Mouse (Mus musculus): ENCODE measurements around the gene C5ar1. TPM values are rescaled to one million over a fixed set of nuclear protein-coding genes. Genes with fewer than 3 reads are reported as not detected.

Gene C5ar1
- polyA plus RNA-seq, 1 experiment from 2014 or later: 0.50 TPM

DNA sequence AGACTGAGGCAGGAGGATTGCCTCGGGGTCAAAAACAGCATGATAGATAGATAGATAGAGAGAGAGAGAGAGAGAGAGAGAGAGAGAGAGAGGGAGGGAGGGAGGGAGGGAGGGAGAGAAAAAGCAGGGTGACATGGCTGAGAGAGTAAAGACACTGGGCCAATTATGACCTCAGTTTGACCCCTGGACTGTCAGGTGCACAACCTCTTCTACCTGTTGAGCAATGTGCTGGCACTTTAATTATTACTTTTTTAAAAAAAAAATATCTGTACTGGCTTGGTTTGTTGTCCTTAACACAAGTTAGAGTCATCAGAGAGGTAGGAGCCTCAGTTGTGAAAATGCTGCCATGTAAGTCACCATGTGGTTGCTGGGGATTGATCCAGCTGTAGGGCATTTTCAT is 28.5 kb upstream of the C5ar1 start:
- Histone ChIP-seq H3K36me3 (replicated peaks) (peaks cover 20% of the 10 kb centered on the region), H3K4me3 (no peak overlapping the region), H3K9me3 (no peaks in the 10 kb centered on the region), H3K27ac (no peak overlapping the region), H3K4me1 (peaks cover 20% of the 10 kb centered on the region), H3K27me3 (ENCODE audit: poor library complexity, severe bottlenecking) (no peaks in the 10 kb centered on the region)
- no peak for DNase-seq (ENCODE audit: extremely low spot score, low spot score)
- WGBS: 92% methylated on average over 1 of the region's 1 CpGs

DNA sequence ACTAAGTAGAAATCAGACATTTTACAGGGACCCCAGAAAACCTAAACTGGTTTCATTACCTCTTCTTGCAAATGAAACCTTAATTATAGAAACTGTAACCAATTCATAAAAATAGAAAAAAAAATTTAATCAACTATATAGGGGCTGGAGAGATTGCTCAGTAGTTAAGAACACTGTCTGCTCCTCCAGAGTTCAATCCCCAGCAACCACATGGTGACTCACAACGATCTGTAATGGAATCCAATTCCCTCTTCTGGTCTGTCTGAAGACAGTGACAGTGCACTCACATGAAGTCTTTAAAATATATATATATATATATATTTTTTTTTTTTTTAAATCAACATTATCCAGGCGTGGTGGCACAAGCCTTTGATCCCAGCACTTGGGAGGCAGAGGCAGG is 27.7 kb upstream of the C5ar1 start:
- Histone ChIP-seq H3K27ac (peak overlapping the region; percentile 97), H3K27me3 (ENCODE audit: poor library complexity, severe bottlenecking) (no peaks in the 10 kb centered on the region)
- no peak for DNase-seq (ENCODE audit: extremely low spot score, low spot score)

DNA sequence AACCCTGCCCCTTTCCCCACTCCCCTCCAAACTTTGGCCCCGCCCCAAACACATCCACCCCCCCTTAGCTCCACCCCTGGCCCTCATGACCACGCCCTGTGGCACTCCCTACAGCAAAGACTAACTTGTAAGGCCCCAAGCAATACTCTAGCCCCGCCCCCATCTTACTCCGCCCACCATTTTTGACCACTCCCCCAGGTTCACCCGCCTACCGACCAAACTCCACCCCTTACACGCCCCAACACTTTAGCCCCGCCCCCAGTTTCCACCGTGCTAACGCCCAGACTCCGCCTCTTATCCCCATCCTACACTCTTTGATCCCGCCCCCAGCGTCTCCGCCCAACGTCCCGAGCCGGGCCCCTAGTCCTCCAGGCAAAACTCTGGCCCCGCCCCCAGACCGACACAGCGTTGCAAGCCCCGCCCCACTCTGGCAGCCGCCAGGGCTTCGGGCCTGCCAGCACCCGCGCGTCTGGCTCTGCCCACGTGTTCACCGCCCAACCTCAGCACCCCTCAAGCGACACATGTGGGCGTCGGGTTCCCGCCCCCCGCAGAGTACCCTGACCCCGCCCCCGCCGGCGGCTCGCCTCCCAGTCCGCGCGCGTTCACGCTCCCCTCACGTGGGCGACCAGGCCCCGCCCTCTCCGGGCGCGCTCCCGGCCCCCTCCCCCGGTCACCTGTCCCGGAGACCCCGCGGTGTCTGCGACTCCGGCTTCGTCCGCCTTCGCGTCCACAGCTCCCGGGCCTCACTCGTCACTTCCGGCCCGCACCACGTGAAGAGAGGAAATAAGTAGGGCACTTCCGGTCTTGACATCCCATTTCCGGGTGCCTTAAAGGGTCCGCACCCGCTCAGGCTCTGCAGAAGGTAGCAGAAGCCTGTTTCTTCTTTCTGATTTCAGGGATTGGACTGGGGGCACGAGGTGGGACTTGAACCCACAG is 27.0 kb upstream of the C5ar1 start, which contains the start of gene Ccdc9:
Gene Ccdc9, minus strand, starts transcription at position 770 of the 936 bp plus-strand sequence.
- H3K36me3 ChIP-seq (replicated peaks): peaks cover 35% of the 10 kb centered on the region
- H3K27me3 ChIP-seq (ENCODE audit: poor library complexity, severe bottlenecking): no peaks in the 10 kb centered on the region
- H3K4me1 ChIP-seq: peaks cover 20% of the 10 kb centered on the region
- DNase-seq (ENCODE audit: extremely low spot score, low spot score): peak; percentile 99
- WGBS: under 1% methylated on average over 70 of the region's 70 CpGs
- H3K4me3 ChIP-seq: peak within 1 kb of the TSS; percentile 74
- peak within 1 kb of the TSS; percentile 97 for H3K27ac ChIP-seq
- no peaks in the 10 kb centered on the region for H3K9me3 ChIP-seq

More for the DNA sequence above, 27.7 kb upstream of the C5ar1 start:
- Histone ChIP-seq H3K4me1 (peaks cover 20% of the 10 kb centered on the region), H3K9me3 (no peaks in the 10 kb centered on the region), H3K4me3 (peak overlapping the region; percentile 74), H3K36me3 (replicated peaks) (peaks cover 27% of the 10 kb centered on the region)
- WGBS: 93% methylated on average over 2 of the region's 2 CpGs

DNA sequence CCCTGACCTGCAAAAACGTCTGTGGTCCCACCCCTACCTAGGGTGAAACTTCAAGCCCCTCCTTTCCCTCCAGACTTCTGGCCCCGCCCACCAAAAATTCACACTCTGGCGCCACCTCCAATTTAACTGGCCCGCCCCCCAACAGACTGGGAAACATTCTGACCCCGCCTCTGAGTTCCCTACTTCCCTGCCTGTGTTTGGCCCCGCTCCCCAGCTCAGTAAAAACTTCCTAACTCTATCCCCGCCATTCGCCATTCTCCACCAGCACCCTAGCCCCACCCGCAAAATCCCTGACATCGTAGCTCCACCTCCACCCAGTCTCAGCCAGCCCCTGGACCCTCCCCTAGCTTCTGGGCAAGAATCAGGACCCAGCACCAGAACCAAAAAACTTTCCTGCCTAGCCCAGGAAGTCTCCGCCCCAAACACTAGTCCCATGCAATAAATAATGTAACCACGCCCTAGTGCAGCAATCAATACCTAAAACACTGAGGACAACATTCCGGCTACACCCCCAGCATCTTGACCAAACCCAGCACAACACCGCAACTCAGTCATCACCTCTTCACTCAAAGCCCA is 26.2 kb upstream of the C5ar1 start:
- WGBS: 4% methylated on average over 14 of the region's 14 CpGs
- peaks cover 20% of the 10 kb centered on the region for H3K4me1 ChIP-seq
- H3K27ac ChIP-seq: peak overlapping the region; percentile 97
- H3K36me3 ChIP-seq (replicated peaks): peaks cover 42% of the 10 kb centered on the region
- DNase-seq (ENCODE audit: extremely low spot score, low spot score): peak; percentile 37
- H3K4me3 ChIP-seq: peak overlapping the region; percentile 74
- no peaks in the 10 kb centered on the region for H3K27me3 ChIP-seq (ENCODE audit: poor library complexity, severe bottlenecking)
- no peaks in the 10 kb centered on the region for H3K9me3 ChIP-seq

DNA sequence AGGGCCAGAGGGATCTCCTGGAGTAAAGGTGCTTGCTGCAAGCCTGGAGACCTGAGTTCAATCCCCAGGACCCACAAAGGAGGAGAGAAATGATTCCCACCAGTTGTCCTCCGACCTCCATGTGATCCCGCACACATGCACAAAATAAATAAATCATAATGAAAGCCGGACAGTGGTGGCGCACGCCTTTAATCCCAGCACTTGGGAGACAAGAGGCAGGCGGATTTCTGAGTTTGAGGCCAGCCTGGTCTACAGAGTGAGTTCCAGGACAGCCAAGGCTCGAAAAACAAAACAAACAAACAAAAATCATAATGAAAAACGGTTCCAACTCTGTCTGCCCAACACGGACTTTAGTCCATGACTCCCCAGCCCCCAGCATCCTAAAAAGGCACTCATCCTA is 25.6 kb upstream of the C5ar1 start:
- Histone ChIP-seq H3K27me3 (ENCODE audit: poor library complexity, severe bottlenecking) (no peaks in the 10 kb centered on the region), H3K27ac (no peak overlapping the region), H3K36me3 (replicated peaks) (peaks cover 49% of the 10 kb centered on the region), H3K4me1 (peaks cover 20% of the 10 kb centered on the region), H3K4me3 (peak overlapping the region; percentile 74), H3K9me3 (no peaks in the 10 kb centered on the region)
- no peak for DNase-seq (ENCODE audit: extremely low spot score, low spot score)
- 76% methylated on average over 9 of the region's 9 CpGs for WGBS

DNA sequence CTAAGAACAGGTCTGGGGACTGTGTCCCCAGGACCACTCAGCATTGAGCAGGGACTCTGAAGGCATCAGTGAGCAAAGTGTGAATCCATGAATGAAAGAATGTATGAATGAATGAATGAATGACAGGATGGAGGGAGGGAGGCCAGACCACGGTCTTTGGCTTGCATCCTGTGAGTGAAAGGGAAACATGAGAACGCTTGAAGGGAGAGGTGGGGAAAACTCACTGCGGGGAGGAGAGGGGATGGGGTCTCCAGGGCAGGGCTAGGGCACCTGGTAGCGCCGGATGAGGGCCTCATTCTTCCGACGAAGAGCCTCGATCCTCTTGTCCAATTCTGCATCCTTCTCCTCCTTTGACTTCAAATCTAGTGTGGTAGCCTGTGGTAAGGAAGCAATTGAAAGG is 24.7 kb upstream of the C5ar1 start:
- no peak overlapping the region for H3K27ac ChIP-seq
- H3K4me3 ChIP-seq: no peak overlapping the region
- WGBS: 93% methylated on average over 8 of the region's 8 CpGs
- H3K27me3 ChIP-seq (ENCODE audit: poor library complexity, severe bottlenecking): no peaks in the 10 kb centered on the region
- peaks cover 56% of the 10 kb centered on the region for H3K36me3 ChIP-seq (replicated peaks)
- no peaks in the 10 kb centered on the region for H3K9me3 ChIP-seq
- peaks cover 20% of the 10 kb centered on the region for H3K4me1 ChIP-seq
- no peak for DNase-seq (ENCODE audit: extremely low spot score, low spot score)

DNA sequence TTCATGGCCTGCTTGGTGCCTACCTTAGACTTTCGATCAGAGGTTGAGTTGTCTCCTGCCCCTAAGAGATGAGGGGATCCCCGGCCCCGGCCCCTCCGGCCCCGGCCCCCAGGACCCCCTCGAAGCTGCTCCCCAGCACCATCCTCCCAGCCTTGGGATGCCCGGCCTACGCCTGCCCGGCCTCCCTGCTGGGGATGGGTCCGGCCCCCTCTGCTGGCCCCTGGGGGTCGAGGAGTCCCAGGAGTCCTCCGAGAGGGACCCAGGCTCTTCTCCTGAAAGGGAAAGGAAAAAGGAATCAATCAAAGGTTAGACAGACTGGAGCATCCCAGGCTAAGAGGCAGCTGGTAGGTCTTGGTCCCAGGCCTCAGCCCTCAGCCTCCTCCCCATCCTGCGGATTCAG is 23.0 kb upstream of the C5ar1 start:
- DNase-seq (ENCODE audit: extremely low spot score, low spot score): no peak
- Histone ChIP-seq H3K4me1 (peaks cover 20% of the 10 kb centered on the region), H3K27me3 (ENCODE audit: poor library complexity, severe bottlenecking) (no peaks in the 10 kb centered on the region), H3K36me3 (replicated peaks) (peaks cover 73% of the 10 kb centered on the region), H3K4me3 (no peak overlapping the region), H3K9me3 (no peaks in the 10 kb centered on the region), H3K27ac (no peak overlapping the region)
- 93% methylated on average over 13 of the region's 13 CpGs for WGBS

DNA sequence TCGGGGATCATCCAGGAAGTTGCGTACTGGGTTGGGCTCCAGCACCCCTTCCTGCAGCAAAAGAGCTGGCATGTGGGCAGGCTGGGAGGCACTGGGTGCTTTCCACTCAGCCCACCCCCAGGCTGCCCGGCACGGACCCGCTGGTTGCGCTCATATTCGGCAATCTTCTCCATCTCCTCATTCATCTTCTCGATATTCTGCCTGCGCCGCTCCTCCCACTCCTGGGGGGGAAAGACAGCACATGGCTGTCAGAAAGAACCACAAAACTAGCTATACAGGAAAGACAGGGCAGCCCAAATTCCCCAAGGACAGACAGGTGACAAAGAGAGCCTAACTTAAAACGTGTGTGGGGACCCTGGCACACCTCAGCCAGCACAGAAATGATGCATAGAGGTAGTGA is 21.4 kb upstream of the C5ar1 start:
- DNase-seq (ENCODE audit: extremely low spot score, low spot score): no peak
- H3K9me3 ChIP-seq: no peaks in the 10 kb centered on the region
- H3K4me3 ChIP-seq: no peak overlapping the region
- no peak overlapping the region for H3K27ac ChIP-seq
- peaks cover 89% of the 10 kb centered on the region for H3K36me3 ChIP-seq (replicated peaks)
- WGBS: 91% methylated on average over 11 of the region's 11 CpGs
- H3K4me1 ChIP-seq: peaks cover 13% of the 10 kb centered on the region
- H3K27me3 ChIP-seq (ENCODE audit: poor library complexity, severe bottlenecking): peaks cover 3% of the 10 kb centered on the region; the same call in 1 of the 2 replicates

DNA sequence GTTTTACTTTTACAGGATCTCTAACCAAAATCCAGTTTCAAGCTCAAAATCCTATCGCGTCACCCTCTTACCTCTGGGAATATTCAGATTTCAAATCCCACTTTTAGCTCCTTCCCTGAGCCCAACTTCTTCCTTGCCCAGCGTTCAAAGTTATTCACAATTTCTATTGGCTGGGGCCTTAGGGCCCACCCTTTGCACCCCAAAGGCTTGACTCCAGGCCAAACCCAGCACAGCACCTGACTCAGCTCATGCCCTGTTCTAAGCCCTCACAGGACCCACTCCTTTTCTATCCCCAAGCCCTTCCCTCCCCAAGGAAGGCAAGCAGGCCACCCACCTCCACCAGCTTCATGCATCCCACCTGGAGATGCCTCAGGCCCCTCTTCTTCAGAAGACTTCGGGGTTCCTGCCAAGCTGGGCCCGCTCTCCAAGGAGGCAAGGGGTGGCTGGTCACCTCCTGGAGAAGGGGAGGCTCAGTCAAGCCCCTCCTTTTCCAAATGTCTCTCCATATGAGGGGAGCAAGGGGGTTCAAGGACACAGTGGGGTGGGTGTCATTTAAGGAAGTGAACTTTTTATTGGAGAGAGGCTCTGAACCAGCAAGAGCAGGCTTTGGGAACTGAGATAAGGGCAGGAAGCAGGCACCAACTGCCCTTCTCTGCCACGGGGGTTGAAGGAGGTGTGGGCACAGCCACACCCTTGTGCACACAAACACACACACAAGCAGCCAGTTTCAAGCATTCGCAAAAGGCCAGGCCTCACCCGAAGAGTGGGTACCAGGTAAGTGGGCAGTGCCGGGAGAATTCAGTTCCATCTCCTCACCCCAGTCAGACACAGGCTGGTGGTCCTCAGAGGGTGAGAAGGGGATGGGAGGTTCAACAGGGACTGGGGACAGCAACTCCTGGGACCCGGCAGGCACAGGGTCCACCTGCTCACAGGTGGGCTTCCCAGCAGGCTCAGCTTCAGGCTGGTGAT is 15.9 kb upstream of the C5ar1 start:
- no peaks in the 10 kb centered on the region for H3K9me3 ChIP-seq
- DNase-seq (ENCODE audit: extremely low spot score, low spot score): no peak
- H3K4me3 ChIP-seq: no peak overlapping the region
- no peak overlapping the region for H3K27ac ChIP-seq
- peaks cover 52% of the 10 kb centered on the region for H3K36me3 ChIP-seq (replicated peaks)
- WGBS: 85% methylated on average over 10 of the region's 10 CpGs
- peaks cover 42% of the 10 kb centered on the region for H3K4me1 ChIP-seq
- peaks cover 35% of the 10 kb centered on the region for H3K27me3 ChIP-seq (ENCODE audit: poor library complexity, severe bottlenecking)

DNA sequence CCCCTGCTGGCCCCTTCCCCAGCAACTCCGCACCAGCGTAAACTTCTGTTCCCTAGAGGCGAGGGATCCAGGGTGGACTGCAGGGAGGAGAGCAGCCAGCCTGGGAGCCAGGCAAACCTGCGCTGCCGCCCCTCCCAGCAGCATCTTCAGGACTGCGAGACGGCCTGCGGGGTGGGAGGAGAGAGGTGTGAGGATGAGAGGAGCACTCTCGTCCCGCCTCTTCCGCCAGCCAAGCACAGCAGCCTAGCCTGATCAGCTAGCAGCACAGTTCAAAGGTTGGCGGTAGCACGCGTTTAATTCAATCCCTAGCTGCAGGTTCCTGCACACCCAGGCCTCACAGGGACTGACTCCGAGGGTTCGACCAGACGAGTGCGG is 14.4 kb upstream of the C5ar1 start:
- Histone ChIP-seq H3K27me3 (ENCODE audit: poor library complexity, severe bottlenecking) (peaks cover 44% of the 10 kb centered on the region), H3K4me1 (peaks cover 42% of the 10 kb centered on the region), H3K4me3 (peak overlapping the region; percentile 70), H3K27ac (peak overlapping the region; percentile 87), H3K9me3 (no peaks in the 10 kb centered on the region), H3K36me3 (replicated peaks) (peaks cover 39% of the 10 kb centered on the region)
- peak; percentile 81 for DNase-seq (ENCODE audit: extremely low spot score, low spot score)
- WGBS: 0% methylated on average over 18 of the region's 18 CpGs

DNA sequence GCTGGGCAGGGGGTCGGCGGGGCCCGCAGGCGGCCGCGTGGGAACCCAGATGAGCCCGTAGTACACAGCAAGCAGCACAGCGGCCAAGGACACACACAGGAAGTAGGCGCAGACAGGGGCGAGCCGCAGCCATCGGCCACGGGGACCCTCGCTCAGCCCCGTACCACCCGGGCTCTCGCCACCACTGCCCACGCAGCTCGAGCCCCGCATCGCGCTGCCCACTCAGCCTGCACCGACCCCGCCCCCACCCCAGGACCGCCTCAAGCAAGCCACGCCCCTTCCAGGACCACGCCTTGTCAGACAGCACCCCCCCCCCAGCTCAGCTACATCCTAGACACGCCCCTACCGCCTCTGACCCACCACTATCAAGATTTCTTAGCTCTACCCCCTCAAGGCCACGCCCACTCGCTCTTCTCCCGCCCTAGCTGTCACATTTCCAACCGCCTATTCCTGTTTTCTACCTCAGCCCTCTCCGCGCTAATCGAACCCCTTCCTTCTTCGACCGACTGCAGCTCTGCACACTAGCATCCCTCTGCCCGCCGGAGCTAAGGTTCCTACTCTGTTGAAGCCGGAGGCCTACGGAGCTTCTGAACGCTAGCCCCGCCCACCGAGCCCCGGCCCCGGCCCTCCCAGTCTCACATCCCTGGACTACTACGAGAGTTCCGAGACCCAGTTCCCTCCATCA is 13.9 kb upstream of the C5ar1 start, which contains the start of gene Inafm1:
Gene Inafm1, minus strand, starts transcription at position 537 of the 685 bp plus-strand sequence.
- WGBS: under 1% methylated on average over 49 of the region's 49 CpGs
- peak within 1 kb of the TSS; percentile 87 for H3K27ac ChIP-seq
- peaks cover 44% of the 10 kb centered on the region for H3K27me3 ChIP-seq (ENCODE audit: poor library complexity, severe bottlenecking)
- peaks cover 42% of the 10 kb centered on the region for H3K4me1 ChIP-seq
- peak; percentile 92 for DNase-seq (ENCODE audit: extremely low spot score, low spot score)
- H3K9me3 ChIP-seq: no peaks in the 10 kb centered on the region
- H3K36me3 ChIP-seq (replicated peaks): peaks cover 34% of the 10 kb centered on the region
- peak within 1 kb of the TSS; percentile 70 for H3K4me3 ChIP-seq

DNA sequence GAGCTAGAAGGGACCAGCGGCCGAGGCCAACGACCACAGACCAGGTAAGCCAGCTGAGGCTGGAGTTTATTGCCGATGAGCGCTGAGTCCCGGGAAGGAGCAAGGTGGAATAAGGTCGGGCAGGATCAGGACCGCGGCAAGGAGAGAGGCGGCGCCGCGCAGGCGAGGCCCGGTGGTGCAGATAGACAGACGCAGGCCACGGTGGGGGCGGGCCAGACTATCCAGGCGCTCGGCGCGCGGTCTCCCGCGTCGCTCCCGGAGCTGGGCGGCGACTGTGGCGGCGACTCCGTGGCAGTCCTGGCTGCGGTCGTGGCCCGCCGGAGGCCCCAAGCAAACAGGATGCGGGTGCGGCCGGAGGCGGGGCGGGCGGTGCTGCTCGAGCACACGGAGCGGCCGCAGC is 13.3 kb upstream of the C5ar1 start:
- WGBS: under 1% methylated on average over 44 of the region's 46 CpGs
- Histone ChIP-seq H3K36me3 (replicated peaks) (peaks cover 28% of the 10 kb centered on the region), H3K27me3 (ENCODE audit: poor library complexity, severe bottlenecking) (peaks cover 44% of the 10 kb centered on the region), H3K9me3 (no peaks in the 10 kb centered on the region), H3K27ac (peak overlapping the region; percentile 87), H3K4me1 (peaks cover 42% of the 10 kb centered on the region), H3K4me3 (peak overlapping the region; percentile 70)
- peak; percentile 72 for DNase-seq (ENCODE audit: extremely low spot score, low spot score)
